Mouse (Mus musculus) neural tube, embryonic 11.5 days (tissue): ENCODE results near the gene Ptch2. TPM values are rescaled to one million over a fixed set of nuclear protein-coding genes. Genes with fewer than 3 reads are reported as not detected.

Source experiments
- ATAC-seq: fragments of 200-750 bp; cut with Nextera tagmentation; 2 replicates; pipeline ENCODE4 v1.8.0; 2017; ENCODE audit warnings: moderate number of reproducible peaks, mild to moderate bottlenecking, moderate TSS enrichment, moderate library complexity; ENCODE audit not compliant: insufficient read depth, low FRiP score, low TSS enrichment
- DNase-seq: peaks from one replicate; pipeline ENCODE4 v3.0.0-alpha.2; 2015; ENCODE audit warnings: low spot score
- H3K27ac ChIP-seq: fragments of 300-500 bp; sonication (generic); 2 replicates; pipeline ENCODE4 v1.5.1; 2014; ENCODE audit warnings: low read depth, mild to moderate bottlenecking, low read length
- H3K27me3 ChIP-seq: fragments of 300-500 bp; sonication (generic); 2 replicates; pipeline ENCODE4 v1.6.1; 2014; ENCODE audit warnings: mild to moderate bottlenecking, low read length, mixed read lengths; ENCODE audit not compliant: control insufficient read depth, insufficient read depth
- H3K36me3 ChIP-seq: fragments of 300-500 bp; sonication (generic); 2 replicates; pipeline ENCODE4 v1.6.1; 2014; ENCODE audit warnings: mild to moderate bottlenecking, low read length, moderate library complexity, mixed read lengths; ENCODE audit not compliant: control insufficient read depth, insufficient read depth
- H3K4me1 ChIP-seq: fragments of 300-500 bp; sonication (generic); 2 replicates; pipeline ENCODE4 v1.6.1; 2014; ENCODE audit warnings: low read length, mixed read lengths; ENCODE audit not compliant: control insufficient read depth, insufficient read depth
- H3K4me2 ChIP-seq: fragments of 300-500 bp; sonication (generic); 2 replicates; pipeline ENCODE4 v1.6.1; 2014; ENCODE audit warnings: low read depth, mild to moderate bottlenecking, moderate library complexity
- H3K4me3 ChIP-seq: fragments of 300-500 bp; sonication (generic); 2 replicates; pipeline ENCODE4 v1.5.1; 2014; ENCODE audit warnings: low read depth, low read length
- H3K9ac ChIP-seq: fragments of 300-500 bp; sonication (generic); 2 replicates; pipeline ENCODE4 v1.6.1; 2014; ENCODE audit warnings: mild to moderate bottlenecking, low read length
- H3K9me3 ChIP-seq: fragments of 300-500 bp; sonication (generic); 2 replicates; pipeline ENCODE4 v1.6.1; 2016; ENCODE audit warnings: low read length; ENCODE audit not compliant: control insufficient read depth
- WGBS: fragments of 180-500 bp; shearing (Covaris S2); extraction: QIAGEN DNeasy Blood & Tissue Kit; methylation state at CpG from one replicate; pipeline ENCODE4 v1.1.7; 2014; 5-methylcytosine and 5-hydroxymethylcytosine counted together
- polyA plus RNA-seq: library from polyadenylated mRNA; unstranded; fragments of >200 nt; fragmentation: Nextera tagmentation; extraction: Ambion mirVana; gene quantifications from 2 replicates; pipeline ENCODE4 v1.2.1, GENCODE M21; 2014

Ptch2 gene
- polyA plus RNA-seq, 1 experiment from 2014 or later: 3.9 TPM

DNA sequence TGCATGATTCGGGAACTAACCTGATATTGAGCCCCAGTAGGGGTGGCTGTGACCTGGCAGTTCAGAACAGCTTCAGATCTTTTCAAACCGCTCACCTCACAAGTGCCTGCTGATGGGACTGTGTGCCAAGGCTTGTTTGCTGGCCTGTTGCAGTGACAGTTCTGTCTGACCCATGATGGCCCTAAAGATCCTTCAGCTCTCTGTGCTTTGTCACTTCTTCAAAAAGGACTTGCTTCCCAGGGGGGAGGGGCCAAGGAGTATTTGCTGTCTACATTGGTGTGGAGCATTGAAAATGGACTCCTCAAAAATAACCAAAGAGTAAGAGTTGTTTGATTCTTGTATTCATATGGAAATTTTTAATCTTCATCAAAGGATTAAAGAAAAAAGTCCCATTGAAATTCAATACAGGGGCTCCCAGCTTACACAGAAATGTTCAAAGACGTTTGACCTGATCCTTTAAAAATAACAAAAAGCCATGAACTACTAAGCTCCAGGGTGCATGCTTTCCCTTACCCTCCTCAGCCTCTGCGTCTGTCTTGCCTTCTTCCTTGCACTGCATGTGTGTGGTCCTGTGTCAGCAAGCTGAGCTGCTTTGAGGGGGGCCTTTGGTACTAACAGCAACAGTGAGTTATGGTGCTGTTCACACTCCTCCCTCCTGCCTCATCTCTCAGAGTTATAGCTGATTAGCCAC lies 33.0 kb upstream of the Ptch2 start:
- 38% methylated on average over 4 of the region's 4 CpGs for WGBS
- H3K27ac ChIP-seq: no peak overlapping the region
- H3K36me3 ChIP-seq: no peaks in the 10 kb centered on the region
- no peak overlapping the region for H3K9ac ChIP-seq
- H3K4me2 ChIP-seq: no peak overlapping the region
- no peaks in the 10 kb centered on the region for H3K27me3 ChIP-seq
- no peaks in the 10 kb centered on the region for H3K9me3 ChIP-seq
- ATAC-seq (no peak), DNase-seq (peak; percentile 17)
- H3K4me3 ChIP-seq: no peak overlapping the region
- H3K4me1 ChIP-seq: no peaks in the 10 kb centered on the region

- no peaks in the 10 kb centered on the region for H3K27me3 ChIP-seq
- H3K4me1 ChIP-seq: no peaks in the 10 kb centered on the region
- H3K9me3 ChIP-seq: no peaks in the 10 kb centered on the region
- no peak overlapping the region for H3K4me2 ChIP-seq
- H3K4me3 ChIP-seq: no peak overlapping the region
- peaks cover 9% of the 10 kb centered on the region for H3K36me3 ChIP-seq
- H3K9ac ChIP-seq: no peak overlapping the region
- ATAC-seq (no peak), DNase-seq (no peak)
- WGBS: 93% methylated on average over 7 of the region's 7 CpGs
- H3K27ac ChIP-seq: no peak overlapping the region
Measured at GRCm38 (mm10) chr4:117068035-117068434, 27.8 kb upstream of the Ptch2 start.

GRCm38 (mm10) chr4:117069647-117070046 lies 26.2 kb upstream of the Ptch2 start:
- H3K36me3 ChIP-seq: peaks cover 11% of the 10 kb centered on the region

DNA sequence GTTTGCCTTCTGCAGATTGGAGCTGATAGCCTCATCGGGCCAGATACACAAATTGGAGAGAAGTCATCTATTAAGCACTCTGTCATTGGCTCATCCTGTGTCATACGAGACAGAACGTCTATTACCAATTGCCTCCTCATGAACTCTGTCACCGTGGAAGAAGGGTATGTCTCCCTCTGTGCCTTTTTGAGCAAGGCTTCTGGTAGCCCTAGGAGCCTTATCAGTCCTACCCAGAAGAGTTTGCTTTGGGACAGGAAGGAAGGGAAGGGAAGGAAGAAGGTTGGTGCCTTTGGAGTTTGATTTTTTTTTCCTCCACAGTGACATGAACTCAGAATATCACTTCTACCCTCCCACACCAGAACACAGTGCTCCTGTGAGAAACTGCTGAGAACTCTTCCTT lies 25.3 kb upstream of the Ptch2 start:
- H3K27ac ChIP-seq: no peak overlapping the region
- peaks cover 11% of the 10 kb centered on the region for H3K36me3 ChIP-seq
- no peaks in the 10 kb centered on the region for H3K9me3 ChIP-seq
- DNase-seq: no peak
- no peaks in the 10 kb centered on the region for H3K4me1 ChIP-seq
- WGBS: 90% methylated on average over 4 of the region's 4 CpGs
- no peaks in the 10 kb centered on the region for H3K27me3 ChIP-seq
- no peak overlapping the region for H3K4me2 ChIP-seq
- no peak overlapping the region for H3K4me3 ChIP-seq
- no peak for ATAC-seq
- no peak overlapping the region for H3K9ac ChIP-seq

More at GRCm38 (mm10) chr4:117069647-117070046, 26.2 kb upstream of the Ptch2 start:
- Histone ChIP-seq H3K4me2 (no peak overlapping the region), H3K9me3 (no peaks in the 10 kb centered on the region), H3K4me3 (no peak overlapping the region), H3K27me3 (no peaks in the 10 kb centered on the region), H3K9ac (no peak overlapping the region), H3K4me1 (no peaks in the 10 kb centered on the region), H3K27ac (no peak overlapping the region)
- DNase-seq: no peak
- ATAC-seq: no peak
- WGBS: 96% methylated on average over 1 of the region's 1 CpGs

GRCm38 (mm10) chr4:117071183-117071582 lies 24.7 kb upstream of the Ptch2 start:
- Histone ChIP-seq H3K9me3 (no peaks in the 10 kb centered on the region), H3K9ac (no peak overlapping the region), H3K4me2 (no peak overlapping the region), H3K36me3 (peaks cover 11% of the 10 kb centered on the region), H3K4me3 (no peak overlapping the region), H3K27ac (no peak overlapping the region), H3K27me3 (no peaks in the 10 kb centered on the region), H3K4me1 (no peaks in the 10 kb centered on the region)
- ATAC-seq: no peak
- DNase-seq: no peak
- WGBS: 97% methylated on average over 5 of the region's 5 CpGs

DNA sequence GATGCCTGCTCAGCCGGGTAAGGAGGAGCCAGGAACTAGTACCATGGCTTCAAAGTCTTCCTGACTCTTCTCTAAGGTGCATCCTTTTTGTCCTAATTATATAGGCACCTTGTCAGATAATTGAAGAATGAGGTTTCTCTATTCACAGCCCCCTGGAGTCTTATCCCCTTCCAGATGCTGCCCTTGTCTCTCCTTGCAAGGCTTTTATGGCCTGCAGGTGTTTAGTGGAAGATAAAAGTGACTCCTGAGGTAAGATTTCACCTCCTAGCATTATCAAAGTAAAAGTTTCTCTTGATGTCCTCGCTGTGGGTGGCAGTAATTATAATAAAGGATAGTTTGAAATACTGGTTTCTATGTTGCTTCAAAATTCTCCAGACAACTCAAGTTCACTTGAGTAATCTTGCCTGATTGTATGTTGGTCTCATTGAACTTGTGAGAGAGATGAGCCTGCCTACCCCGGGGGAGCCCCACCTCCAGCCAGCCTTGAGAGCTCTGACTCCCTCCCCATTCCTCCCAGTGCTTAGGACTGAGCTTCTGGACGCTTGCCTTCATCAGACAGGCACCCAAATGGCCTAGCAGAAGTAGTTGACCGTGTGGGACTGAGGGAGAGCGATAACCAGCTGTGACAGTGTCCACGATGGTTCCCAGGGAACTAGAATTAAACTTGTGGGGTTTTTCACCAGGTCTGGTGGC lies 7.8 kb upstream of the Ptch2 start:
- Histone ChIP-seq H3K9me3 (no peaks in the 10 kb centered on the region), H3K36me3 (no peaks in the 10 kb centered on the region; the same call in 1 of the 2 replicates), H3K27ac (no peak overlapping the region), H3K9ac (no peak overlapping the region), H3K27me3 (no peaks in the 10 kb centered on the region), H3K4me1 (no peaks in the 10 kb centered on the region), H3K4me2 (no peak overlapping the region), H3K4me3 (no peak overlapping the region)
- ATAC-seq (no peak), DNase-seq (no peak)
- WGBS: 68% methylated on average over 7 of the region's 7 CpGs

- no peaks in the 10 kb centered on the region for H3K36me3 ChIP-seq
- no peak overlapping the region for H3K9ac ChIP-seq
- no peak for DNase-seq
- 75% methylated on average over 7 of the region's 7 CpGs for WGBS
- no peak overlapping the region for H3K27ac ChIP-seq
- H3K4me2 ChIP-seq: no peak overlapping the region
- H3K27me3 ChIP-seq: 0 out of 2 replicates have a peak, but pooled peaks cover 6% of the 10 kb centered on the region
- no peak overlapping the region for H3K4me3 ChIP-seq
- no peaks in the 10 kb centered on the region for H3K9me3 ChIP-seq
- H3K4me1 ChIP-seq: no peaks in the 10 kb centered on the region
- ATAC-seq: no peak
Measured at GRCm38 (mm10) chr4:117090586-117090985, 5.3 kb upstream of the Ptch2 start.

GRCm38 (mm10) chr4:117094626-117095361 lies 1.1 kb upstream of the Ptch2 start:
- Histone ChIP-seq H3K4me1 (peaks cover 8% of the 10 kb centered on the region), H3K27ac (no peak overlapping the region), H3K4me3 (no peak overlapping the region), H3K9me3 (no peaks in the 10 kb centered on the region), H3K4me2 (no peak overlapping the region), H3K36me3 (no peaks in the 10 kb centered on the region), H3K27me3 (0 out of 2 replicates have a peak, but pooled peaks cover 8% of the 10 kb centered on the region), H3K9ac (no peak overlapping the region)
- ATAC-seq: no peak
- WGBS: 81% methylated on average over 3 of the region's 3 CpGs
- DNase-seq: no peak
